Mouse (Mus musculus) heart, adult 11 months (tissue): ENCODE data around the gene Scamp1.

ENCODE experiments used
- DNase-seq: peaks from one replicate; pipeline ENCODE4 v3.0.0; 2022

Gene Scamp1

DNA sequence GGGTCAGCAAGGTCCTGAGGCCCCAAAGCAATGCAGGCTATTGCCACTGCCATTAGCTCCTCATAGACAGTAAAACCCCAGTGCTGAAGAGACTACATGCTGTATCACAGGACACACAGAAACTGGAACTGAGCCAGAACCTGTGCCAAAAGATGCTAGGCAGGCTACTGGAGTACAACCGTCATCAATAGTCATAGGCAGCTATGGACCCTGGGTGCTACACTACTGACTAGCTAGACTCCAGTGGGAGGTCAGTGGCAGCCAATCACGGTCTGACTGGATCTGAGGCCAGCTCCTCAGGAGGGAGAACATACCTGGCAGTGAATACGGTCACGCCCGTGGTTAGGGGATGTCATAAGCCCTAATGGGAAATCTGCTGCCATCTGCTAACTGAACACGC is 14.4 kb downstream of the Scamp1 start:
- DNase-seq: peak; percentile 80

DNA sequence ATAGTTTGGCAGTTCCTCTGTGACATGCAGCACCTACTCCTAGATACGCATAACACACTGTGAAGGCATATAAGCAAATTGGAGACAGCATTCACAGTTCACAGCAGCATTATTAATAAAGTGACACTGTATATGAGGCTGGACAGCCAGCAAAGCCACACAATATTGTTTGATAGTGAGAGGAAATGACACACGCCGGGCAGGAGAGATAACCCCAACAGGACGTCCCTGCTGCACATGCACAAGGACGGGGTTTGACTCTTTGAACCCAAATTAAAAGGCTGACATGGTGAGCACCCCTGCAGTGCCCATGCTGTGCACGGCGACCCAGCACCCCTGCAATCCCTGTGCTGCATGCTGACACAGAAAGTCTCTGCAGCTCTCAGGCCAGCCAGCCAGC is 17.5 kb downstream of the Scamp1 start:
- DNase-seq: no peak

DNA sequence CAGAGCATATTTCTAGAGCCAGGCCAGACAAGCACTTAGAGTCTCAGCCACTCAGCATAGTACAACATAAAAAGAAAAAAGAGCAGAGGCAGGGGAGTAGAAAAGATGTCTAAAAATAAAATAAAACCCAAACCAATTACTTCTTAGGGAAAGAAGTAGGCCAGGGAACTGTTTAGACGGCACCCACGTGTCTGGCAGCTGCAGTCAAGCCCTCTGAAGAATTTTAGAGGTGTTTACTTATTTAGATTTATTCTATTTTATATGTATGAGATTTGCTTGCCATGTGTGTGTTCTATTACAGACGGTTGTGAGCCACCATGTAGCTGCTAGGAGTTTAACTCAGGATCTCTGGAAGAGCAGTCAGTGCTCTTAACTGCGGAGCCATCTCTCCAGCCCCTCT is 18.5 kb downstream of the Scamp1 start:
- no peak for DNase-seq

DNA sequence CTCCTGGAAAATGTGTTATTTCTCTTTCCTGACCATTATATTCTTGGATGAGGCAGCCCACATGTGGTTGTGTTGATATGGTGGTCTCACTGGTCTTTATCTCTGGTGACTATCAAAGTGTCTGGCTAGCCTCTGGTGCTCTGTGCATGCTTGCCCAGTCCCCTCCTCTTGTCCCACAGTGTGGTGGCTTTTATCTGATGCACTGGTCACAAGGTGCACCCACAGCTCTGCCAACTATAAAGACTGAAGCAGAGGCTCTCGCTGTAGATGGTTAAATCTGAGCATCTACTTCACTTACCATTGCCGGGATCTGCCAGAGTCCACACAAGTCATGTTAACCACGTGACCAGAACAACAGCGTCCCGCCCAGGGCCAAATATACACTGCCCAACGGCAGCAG is 19.1 kb downstream of the Scamp1 start:
- DNase-seq: no peak

DNA sequence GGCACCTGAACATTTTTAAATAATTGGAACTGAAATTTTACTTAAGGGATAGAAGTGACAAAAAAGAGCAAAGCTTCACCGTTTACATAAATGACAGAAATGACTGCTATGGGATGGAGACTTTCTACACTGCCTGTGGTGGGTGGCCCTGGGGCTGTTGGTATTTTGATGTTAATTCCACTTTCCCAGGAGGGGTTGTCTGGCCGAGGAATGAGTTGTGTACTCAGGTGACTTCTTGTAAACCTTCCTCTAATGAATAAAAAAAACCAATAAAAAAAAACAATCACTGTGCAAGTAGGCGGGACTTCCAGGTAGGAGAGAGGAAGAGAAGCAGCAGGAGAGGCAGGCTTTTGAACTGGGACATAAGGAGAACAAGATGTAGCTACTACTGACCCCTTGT is 20.4 kb downstream of the Scamp1 start:
- no peak for DNase-seq

DNA sequence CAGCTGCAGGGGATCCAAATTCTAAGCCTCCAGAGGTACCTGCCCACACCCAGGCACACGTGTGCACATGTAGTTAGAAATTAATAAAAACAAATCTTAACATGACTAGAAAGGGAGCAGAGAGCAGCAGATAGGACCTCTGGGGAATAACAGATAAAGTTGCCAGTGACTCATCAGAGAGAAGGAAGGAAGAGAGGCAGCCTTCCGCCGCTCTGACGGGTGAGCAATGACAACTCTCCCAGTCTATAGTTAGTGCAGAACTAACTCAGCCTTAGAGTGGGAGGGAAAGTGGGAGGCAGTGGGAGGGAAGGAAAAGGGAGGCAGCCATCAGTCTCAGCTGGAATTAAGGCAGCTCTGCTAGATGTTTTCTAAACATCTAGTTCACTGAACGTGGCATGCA is 21.7 kb downstream of the Scamp1 start:
- peak; percentile 91 for DNase-seq

DNA sequence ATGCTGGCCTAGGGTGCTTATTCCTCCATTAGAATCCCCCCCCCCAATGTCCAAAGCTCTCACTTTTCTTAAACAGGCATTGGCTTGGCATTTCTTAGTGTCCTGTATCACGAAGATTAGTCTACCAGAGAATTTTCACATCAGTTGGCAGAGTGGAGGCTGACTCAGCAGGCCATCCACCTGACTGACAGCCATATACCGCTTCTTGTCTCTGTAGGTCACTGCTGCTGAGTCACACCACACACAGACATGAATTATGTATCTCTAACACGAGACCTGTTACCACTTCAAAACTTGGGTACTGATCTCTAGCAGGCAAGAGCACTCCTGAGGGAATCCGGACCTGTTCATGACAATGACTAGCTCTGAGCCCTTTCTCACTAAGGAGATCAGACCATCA is 23.1 kb downstream of the Scamp1 start:
- no peak for DNase-seq

DNA sequence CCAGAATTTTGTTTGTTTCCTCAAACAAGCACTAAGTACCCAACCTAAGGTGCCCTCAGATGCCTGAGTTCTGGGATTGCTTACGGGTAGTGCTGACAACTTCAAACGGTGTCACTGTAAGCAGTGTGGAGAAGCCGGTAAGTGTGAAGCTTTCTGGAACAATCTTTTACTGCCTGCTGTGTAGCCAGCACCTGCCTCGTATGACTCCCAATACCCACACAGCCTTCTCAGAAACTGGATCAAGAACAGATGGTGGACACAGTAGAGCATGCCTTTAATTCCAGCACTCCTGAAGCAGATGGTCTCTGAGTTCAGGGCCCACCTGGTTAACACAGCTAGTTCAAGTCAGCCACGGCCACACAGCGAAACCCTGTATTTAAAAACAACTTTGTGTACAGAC is 24.0 kb downstream of the Scamp1 start:
- DNase-seq: no peak

DNA sequence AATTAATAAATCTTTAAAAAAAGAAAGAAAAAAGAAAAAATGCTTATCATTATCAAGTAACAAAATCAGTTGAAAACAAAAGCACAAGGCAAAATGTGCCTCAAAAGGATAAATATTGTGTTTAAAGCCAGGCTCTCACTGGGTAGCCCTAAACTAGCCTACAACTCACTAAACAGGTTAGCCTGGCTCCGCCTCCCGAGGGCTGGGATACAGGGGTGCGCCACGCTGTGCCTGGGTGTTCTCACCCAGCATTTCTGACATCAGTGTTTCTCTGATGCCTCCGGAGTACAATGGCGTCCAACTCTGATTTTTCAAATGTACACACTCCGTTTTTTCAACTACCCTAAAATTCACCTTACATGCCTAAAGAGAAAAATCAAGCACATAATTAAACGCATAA is 24.7 kb downstream of the Scamp1 start:
- no peak for DNase-seq

DNA sequence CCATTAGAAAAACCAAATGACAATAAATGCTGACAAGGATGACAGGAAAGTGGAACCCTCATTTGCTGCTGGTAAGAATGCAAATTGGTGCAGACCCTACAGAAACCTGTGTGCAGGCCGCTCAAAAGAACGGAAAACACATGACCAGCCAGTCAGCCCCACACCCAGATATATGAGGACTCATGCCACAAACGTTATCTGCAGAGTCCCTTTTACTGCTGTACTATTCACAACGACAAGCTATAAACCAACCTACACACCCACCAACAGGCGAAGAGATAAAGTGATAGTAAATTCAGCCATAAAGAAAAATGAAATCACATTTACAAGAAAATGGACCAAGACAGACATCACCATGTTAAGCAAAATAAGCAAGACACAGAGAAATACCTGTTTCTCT is 26.4 kb downstream of the Scamp1 start:
- no peak for DNase-seq

DNA sequence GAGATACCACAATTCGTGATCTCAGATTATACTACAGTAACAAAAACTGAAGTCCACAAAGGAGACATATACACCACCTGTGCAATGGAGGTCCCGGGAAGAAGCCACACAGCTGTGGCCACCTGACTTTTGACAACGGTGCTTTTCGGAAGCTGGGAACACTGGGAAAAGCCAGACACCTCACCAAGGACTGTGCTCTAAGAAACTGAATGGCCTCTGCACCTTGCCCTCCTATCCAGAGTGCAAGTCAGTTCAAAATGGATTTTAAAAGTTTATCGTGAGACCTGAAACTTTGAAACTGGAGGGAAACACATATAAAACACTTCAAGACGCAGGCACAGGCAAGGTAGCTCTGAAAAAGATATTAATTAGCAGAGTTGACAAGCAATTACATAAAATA is 27.1 kb downstream of the Scamp1 start:
- no peak for DNase-seq

DNA sequence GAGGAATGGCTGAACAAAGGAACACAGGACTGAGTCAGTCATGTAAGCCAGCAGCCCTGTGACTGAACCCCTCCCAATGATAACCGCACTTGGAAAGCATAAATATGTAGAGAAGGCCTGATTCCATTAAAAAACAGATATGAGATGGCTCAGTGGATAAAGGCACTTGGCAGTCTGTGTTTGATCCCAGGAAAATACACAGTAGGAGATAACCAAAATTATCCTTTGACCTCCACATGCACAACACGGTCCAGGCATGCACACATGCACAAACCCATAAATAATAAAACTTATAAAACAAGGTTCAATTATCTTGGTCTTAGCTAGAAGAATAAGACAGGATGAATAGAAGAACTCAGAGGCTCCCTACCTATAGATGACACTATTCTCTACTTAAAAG is 27.9 kb downstream of the Scamp1 start:
- no peak for DNase-seq

DNA sequence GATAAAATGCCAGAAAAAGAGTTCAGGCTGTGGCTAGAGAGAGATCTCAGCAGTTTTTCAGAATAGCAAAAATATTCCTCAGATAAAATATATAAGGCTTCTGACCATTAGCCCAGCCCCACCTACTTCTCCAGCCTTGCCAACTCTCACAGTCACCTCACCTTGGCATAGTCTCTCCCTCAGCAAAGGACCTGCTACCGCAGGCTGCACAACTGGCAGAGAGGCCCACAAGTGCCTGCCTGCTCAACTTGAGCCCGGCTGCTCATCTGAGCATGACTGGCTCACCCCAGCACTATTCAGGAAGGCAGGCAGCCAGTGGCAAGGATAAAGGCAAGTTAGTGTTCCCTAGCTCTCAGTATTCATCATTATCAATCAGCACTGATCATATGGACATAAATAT is 30.5 kb downstream of the Scamp1 start:
- DNase-seq: peak; percentile 91

DNA sequence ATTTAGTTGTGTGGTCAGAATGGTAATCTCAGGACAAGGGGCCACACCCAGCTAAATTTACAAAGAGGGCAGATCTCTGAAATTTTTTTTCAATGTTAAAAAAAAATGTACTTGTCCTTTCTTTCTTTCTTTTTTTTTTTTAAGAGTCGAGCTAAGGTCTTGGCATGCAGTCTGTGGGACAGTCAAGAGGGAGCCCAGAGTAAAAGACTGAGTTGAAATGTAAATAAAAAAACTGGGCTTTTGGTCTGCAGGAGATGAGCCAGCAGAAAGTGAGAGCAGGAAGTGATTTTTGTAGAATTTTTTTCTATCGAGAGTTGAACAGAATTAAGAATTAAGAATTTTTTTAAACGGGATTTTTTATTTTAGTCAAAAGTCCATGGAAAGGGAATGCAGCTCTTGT is 31.4 kb downstream of the Scamp1 start:
- no peak for DNase-seq

DNA sequence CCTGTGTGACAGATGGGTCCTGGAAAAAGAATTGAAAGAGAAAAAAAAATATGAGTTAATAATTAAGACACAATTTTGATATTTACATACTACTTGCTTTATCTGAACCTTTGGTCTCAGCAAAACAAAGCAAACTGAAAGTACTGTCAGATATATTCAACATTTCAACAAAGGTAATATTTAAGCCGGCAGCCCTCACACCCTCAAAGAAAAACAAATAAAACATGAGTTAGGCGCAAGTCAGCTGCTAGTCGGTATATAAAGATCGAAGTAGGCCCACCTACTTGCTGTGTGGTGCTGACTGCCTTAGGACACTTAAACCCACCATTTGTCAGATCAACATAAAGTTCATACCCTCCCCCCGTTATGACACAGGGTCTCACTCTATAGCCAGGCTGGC is 32.6 kb downstream of the Scamp1 start:
- DNase-seq: no peak

DNA sequence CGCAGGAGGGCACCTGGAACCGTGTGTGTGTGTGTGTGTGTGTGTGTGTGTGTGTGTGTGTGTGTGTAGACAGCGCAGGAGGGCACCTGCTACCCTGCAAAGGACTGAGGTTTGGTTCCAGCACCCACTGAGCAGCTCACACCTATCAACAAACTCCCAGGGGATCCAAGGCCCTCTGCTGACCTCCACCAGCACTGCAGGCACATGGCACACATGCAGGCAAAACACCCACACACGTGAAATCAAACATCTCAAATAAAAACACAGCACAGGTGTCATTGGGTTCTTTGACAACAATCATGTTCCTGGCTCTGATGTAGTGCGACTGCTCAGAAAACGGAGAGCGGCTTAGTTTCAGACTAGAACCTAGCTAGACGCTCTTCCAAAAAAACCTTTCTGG is 34.9 kb downstream of the Scamp1 start:
- no peak for DNase-seq

DNA sequence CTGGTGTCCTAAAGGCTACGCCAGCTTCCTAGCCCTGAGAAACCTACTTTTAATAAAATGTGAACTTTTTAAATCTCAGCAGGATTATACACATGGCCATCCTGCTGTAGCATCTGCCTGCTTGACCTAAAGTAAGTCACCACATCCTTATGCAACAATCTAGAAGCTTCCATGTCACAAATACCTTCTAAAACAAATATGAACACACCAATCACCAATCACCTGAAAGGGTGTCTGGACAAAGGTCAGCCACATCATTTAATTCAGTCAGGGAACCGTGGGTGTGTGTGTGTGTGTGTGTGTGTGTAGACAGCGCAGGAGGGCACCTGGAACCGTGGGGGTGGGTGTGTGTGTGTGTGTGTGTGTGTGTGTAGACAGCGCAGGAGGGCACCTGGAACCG is 35.5 kb downstream of the Scamp1 start:
- DNase-seq: no peak

DNA sequence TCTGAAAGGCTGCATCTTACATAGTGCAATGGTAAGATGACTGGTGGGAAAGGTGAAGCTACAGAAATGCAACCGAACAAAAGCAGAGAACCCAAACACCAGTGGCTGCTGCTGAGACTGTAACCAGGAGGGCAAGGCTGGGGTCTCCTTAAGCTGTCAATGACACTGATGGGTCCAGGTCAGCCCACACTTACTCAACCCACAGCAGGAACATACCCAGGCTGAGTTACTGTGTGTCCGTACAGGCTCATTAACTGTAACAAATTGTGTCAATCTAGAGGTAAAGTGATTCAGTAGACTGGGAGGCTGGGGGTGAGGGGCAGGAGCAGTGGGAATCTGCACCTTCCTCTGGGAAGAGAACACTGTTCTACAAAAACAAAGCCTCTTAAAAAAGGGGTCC is 42.8 kb downstream of the Scamp1 start:
- DNase-seq: no peak

DNA sequence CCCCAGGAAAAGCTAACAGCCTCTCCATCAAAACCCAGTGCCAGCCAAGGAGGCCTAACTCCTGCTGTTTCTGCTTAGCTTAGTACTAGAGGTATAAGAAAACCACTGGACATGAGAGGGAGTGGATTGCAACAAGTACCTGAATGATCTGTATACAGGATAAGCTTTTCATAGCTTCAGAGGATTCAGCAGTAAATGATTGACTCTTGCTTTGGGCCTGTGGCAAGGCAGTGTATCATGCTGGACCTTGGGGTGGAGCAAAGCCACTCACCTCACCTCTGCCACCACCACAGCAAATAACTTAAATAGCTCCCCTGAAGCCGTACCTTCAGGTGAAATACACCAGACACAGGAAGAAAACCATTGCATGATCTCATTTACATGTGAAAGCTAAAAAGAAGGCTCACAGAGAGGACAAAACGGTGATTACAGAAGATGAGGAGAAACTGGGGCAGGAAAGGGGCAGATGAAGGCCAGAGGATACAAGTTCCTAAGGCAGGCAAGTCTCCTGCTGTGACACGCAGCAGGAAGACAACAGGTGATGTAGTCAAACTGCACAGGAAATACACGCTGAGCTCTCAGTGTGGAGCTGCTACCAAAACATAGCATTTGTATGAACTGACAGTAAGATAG is 43.6 kb downstream of the Scamp1 start:
- DNase-seq: no peak

DNA sequence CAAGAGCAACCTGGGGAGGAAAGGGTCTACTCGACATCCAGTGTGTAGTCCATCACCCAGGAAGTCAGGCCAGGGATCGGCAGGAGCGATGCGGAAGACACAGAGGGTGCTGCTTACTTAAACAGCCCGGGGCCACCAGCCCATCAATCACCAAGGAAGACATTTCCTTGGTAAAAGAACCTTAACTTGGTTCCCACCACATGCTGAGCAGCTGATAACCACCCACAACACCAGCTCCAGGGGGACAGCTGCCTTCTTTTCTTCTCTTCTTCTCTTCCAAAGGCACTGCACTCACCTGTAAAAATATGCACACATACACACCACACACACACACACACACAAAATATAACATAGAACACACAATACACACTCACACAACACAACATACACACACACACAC is 44.8 kb downstream of the Scamp1 start:
- DNase-seq: peak; percentile 31

DNA sequence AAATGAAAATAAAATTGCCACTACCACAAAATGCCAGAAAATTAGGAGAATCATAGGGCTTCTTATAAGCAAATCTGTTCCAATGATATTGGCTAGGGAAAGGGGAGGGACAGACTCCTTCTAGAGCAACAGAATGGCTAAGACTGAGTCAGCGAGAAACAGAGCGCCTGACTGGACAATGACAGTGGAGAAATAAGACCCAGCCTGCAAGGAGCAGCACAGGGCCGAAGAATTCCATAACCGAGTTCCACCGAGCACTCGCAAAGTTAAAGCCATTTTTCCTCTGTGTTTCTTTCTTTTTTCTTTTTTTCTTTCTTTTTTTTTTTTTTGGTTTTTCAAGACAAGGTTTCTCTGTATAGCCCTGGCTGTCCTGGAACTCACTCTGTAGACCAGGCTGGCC is 45.5 kb downstream of the Scamp1 start:
- DNase-seq: peak; percentile 85

DNA sequence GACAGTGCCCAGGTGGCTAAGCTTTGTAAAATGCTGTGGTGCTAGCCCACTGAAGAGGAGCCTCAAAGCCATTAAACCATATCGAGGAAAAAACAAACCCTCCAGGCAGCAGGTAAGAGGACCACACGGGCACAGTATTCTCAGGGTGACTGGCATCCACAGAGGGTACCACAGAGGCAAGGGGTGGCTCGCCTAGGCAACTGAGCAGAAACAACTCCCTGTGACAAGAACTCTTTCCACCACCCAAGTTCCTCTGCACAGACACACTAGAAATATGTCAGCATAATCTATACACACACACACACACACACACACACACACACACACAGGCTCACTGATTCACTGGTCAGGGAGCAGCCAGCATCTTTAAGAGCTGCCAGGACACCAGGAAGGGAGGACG is 46.2 kb downstream of the Scamp1 start:
- DNase-seq: peak; percentile 75

DNA sequence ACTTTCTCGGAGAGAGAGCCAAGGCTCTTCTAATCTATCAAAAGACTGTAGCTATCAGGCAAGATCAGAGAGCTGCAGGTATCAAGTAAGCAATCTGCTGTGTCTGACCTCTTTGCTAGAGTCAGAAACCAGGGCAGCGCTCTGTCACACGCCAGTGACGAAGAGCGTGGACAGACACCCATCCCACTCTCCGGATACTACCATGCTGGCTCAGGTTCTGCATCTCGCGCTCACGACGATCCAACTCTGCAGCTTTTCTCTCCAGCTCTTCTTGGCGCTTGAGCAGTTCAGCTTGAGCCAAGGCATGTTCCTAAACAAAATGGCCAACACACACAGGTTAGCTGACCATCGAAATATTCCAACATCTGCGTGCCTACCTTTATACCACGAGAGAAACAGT is 53.8 kb downstream of the Scamp1 start:
- DNase-seq: peak; percentile 78

DNA sequence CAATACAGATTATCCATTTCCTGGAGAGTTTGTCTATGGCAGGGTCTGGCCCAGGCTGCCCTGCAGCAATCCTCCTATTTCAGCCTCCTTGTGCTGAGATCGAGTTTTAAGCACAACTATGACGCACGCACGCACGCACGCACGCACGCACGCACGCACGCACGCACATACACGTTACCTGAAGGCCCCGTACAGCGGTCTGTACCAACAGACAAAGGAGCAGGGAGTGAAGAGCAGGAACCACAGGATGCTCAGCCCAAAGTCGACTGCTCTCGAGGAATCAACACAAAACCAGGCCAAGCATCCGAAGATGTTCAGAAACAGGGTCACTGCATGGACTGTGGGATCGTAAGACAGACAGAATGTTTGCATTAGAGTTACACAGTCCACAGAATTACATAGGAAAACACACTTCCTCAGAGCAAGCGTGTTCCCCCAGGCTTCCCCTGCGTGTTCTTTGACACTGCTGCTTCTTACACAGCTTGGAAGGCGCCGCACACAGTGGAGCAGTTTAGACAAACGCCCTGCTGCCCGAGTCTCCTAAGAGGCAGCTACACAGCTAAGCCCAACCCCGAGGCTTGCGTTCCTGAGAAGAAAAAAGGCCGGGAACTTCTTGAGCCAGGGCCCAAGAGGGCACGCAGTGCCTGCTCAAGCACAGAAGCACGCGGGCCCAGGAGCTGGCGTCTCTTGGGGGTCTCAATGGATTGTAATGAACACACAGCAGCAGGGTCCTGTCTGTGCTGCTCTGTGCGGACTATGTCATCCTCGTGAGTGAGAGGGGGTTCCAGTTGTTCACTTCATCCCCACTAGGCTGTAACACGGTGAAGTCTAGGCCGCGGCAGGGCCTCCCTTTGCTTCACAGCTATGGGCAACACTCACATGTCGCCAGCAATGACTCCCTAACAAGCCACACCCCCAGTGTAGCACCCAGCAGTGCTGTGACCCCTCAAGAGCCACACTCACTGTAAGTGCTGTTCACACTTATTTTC is 60.6 kb downstream of the Scamp1 start:
- peak; percentile 80 for DNase-seq

DNA sequence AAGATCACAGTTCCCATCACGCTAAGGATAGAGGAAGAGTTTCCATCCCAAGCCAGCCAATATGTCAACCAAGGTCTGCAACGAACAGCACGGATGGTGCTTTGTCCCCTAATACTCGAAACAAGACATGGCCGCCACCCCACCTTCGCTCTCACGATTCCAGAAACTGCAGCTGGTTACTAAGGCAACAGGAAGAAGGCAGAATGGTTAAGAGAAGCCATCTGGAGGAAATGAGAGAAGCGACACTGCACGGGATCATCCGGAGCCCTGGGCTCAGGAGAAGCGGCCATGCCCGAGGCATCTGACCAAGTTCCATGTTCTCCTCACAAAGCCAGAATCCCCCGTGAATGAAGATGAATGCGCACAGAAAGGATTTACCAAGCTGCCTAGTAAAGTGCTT is 62.0 kb downstream of the Scamp1 start:
- DNase-seq: peak; percentile 48
